Mouse (Mus musculus): Measurements from ENCODE around the gene Col18a1. TPM values are rescaled to one million over a fixed set of nuclear protein-coding genes. Genes with fewer than 3 reads are reported as not detected.

Gene Col18a1
- total RNA-seq (2021) = 10 to 100 TPM; 96.8 to 99.4 TPM
- long read RNA-seq, experiment 1, full-length matches to known transcripts = 32 of 138 reads
- long read RNA-seq, experiment 1, partial matches to known transcripts = 59 of 138 reads
- long read RNA-seq, experiment 1, other reads (novel, unspliced or antisense) = 47 of 138 reads
- long read RNA-seq, experiment 2, full-length matches to known transcripts = 65 of 255 reads
- long read RNA-seq, experiment 2, partial matches to known transcripts = 110 of 255 reads
- long read RNA-seq, experiment 2, other reads (novel, unspliced or antisense) = 80 of 255 reads

DNA sequence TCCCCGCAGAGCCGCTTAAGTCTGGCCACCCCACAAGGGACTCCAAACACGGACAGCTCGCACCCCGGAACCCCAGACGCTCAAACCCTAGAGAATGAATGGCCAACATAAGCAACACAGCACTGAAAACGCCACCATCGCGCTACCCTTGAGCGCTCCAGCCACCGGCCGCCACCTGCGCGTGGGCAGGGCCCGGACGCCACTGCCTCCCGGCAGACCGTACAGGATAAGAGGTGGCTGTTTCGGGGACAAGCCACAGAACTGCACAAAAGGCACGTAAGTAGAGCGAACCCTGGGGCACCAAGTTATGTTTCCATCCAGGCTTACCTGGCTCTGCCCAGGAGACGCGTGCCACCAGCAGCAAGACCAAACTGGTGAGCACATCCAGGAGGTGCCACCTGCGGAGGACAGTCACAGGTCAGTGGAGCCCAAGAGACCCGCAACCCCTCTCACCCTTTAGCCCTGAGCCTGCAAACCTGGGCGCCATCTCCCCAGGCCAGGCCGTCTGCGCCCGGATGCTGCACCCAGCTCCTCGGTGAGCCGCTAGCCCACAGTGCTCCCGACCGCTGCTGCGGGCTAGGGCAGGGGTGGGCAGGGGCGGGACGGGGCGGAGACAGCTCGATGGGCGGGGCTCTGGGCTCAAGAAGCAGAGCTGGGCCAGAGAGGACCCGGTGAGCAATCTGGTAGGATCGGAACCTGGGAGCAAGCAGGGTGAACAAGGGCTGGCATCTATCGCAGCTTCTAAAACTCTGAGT, at the start of gene Col18a1:
Gene Col18a1 (minus strand): TSS at position 586 of the 755 bp plus-strand sequence.
- no peak for DNase-seq (ENCODE audit: low spot score in 2 of 2)

DNA sequence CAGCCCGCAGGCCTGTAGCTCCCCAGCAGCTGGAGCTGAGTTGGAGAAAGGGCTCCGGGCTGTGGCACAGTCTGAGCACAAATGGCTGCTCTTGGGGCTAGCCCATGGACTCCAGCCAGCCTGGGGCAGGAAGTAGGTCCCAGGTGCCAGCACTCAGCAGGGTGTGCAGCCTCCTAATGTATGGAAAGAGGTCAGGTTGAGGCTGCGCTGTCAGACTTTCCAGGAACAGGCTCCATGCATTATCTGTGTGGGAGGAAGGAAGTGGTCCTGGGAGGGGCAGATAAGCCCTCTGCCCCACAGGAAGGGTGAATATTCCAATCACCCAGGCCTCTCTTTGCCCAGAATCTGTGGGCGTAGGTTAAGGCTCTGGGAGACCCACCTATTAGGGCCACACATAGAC, 49.3 kb upstream of the Col18a1 start:
- DNase-seq (ENCODE audit: low spot score in 2 of 2) = no peak

DNA sequence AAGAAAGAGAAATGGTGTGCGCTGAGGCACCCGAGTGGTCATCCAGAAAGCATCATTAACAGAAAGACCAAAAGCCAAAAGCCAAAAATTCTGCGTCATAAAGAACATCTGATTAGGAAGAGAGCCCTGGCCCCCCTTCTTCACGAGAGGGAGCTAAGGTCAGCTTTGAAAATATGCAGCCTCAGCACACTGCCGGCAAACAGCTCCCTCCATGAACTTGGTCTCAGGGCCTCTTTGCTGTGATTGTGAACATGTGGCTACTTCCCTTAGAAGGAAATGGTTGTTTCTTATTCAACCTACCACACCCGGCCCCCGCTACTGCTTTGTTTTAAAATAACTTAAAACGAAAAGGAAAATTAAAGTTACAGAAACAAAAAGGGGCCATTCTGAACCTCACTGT, 48.2 kb upstream of the Col18a1 start:
- no peak for DNase-seq (ENCODE audit: low spot score in 2 of 2)

DNA sequence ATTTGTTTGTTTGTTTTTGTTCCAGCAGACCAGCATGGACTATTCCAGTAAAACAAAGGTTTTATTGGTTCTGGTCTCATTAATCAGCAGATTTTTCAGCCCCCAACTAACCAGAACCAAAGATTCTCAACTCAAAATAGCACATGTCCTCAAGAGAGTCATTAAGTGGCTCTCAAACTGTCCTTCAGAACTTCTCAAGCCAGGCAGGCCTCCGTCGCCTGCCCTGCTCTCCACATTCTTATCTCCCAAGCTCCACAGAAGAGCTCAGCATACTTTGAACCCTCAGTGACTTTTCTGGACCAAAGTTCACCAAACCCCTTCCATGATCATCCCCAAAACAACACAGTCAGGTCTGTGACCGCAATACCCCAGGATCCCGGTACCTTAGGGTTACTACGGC, 47.1 kb upstream of the Col18a1 start:
- DNase-seq (ENCODE audit: low spot score in 2 of 2) = no peak

DNA sequence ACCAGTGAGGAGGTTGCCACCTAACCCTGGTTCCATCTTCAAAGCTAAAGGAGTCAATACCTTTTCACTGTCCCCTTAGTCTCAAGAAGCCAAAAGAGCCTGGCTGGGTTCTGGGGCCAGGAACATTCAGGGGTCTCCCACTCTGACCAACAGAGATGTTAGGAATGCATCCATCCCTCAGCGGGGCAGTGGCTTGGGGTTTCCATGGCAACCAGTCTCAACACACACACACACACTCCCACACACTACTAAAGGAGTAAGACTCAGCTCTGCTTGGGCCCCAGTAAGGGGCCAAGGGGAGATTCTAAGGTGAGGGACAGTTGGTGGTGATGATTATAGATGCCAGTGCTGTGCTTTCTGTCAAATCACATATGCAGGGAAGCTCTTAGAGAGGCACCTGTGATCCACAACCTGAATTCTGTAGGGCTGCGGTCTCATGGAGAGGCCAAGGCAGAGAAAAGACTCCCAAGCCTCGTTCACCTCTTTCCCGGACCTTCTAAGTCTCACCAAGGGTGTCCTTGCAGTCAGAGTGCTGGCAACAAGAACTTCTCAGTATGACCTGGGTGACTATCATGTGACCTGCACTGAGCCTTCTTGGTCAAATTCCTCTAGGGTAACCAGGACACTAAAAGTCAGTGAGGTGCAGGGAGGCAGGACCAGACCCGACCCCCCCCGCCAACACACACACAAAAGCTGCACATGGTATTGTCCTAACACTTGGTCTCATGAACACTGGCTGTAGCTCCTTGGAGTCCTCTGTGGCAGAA, 46.2 kb upstream of the Col18a1 start:
- no peak for DNase-seq (ENCODE audit: low spot score in 2 of 2)

DNA sequence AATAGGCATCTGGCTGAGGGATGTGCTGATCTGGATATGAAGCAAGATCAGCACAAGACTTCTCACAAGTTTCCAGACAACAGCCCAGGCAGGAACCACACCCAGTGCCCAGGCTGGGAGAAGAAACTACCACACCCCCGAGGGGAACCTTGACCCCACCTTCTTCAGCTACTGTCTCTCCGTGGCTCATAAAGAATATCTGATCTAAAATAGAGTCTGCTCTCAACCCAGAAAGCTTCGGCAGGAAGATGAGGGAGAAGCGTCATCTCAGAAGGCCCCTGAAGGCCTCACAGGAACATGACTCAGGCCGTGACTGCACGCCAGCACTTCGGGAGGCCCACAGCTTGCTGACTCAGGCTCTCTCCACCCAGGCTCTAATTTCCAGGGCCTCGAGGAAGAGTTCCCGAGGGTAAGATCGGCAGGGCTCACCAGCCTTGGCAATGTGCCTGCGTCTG, 44.8 kb upstream of the Col18a1 start:
- peak; percentile 12 to 54 for DNase-seq (ENCODE audit: low spot score in 2 of 2)

DNA sequence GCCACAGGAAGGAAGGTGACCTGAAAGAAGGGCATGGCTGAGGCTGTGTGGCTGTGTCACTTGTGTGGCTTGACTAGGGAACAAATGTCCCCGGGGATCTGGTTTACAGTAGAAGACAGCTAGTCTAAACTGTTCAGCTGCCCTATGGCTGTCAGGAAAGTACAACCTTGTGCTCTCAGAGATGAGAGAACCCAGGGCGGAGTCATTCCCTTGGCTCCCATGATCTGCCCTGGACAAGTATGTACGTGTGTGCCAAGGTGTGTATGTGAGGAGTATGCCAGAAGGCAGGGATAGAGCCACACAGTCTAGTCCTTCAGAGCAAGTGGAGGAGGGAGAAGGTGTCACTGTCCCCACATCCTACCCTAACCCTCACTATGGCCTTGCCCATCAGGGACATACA, 44.3 kb upstream of the Col18a1 start:
- no peak for DNase-seq (ENCODE audit: low spot score in 2 of 2)

DNA sequence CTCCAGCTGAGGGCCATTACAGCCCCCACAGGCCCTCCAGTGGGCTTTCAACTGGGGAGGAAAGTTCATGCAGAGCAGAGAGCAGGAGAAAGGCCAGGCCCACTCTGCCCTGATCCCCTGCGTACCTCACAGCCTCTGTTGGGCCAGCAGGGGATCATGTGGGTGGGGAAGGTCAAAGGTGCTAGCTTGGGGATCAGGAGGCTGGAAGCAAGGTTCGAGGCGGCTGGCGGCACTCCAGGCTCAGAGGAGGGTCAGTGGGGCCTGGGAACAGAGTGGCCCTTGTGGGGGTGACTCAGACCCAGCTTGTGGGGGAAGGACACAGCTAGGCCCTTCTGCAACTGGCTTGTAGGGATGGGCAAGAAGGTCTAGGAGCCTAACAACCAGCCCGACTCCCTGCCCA, 42.9 kb upstream of the Col18a1 start:
- DNase-seq (ENCODE audit: low spot score in 2 of 2) = no peak

DNA sequence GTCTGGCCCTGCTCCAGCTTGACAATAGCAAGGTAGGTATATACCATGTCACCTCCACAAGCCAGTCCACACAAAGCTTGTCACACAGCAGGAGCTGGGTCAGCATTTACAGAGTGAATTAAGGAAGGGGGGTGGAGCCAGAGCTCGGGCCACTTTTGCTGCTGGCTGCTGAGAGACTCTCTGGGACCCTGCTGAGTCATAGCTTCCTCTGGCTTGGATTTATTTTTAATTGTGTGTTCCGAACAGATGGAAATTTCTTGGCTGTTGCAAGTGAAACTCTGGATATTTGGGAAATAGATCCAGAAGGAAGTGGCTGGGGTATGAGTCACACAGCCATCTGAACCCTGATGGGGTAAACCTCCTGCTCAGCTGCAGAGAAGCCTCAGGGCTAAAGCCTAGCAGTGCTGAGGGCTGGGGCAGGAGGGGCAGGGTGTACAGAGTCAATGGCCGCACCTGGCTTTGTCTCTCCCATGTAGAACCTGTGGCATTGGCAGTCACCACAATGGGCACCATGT, 40.3 kb upstream of the Col18a1 start:
- DNase-seq (ENCODE audit: low spot score in 2 of 2) = no peak

DNA sequence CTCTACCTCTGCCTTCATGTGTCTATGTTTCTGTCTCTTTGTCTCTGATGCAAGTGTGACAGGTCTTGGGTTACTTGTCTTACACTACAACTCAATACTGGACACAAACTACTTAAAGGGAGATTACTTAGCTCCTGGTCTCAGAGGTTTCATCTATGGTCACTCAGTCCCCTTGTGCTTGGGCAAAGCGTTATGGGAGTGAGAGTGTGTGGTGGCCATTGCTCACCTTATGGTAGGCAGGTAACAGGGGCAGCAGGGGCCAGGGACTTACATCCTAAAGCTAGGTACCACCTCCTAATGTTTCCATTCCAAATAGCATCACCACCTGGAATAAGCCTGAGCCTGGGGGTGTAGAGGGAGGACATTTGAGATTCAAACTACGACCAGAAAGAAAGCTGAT, 39.8 kb upstream of the Col18a1 start:
- DNase-seq (ENCODE audit: low spot score in 2 of 2) = no peak

DNA sequence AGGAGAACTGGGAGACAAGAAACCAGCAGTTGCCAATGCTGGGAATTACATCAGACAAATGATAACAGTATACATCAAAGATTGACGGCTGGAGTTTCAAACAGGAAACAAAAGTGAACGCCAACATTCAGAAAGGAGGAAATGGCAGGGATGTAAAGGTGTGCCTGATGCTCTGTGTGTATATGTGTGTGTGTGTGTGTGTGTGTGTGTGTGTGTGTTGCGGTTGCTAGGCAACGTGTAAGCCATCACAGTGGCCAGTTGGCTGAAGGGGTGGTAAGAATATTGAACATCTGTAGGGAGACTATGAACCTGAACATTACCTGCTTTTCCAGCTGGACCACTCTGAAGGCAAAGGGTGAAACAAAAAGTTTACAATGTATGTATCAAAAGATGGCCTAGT, 37.6 kb upstream of the Col18a1 start:
- DNase-seq (ENCODE audit: low spot score in 2 of 2) = no peak

DNA sequence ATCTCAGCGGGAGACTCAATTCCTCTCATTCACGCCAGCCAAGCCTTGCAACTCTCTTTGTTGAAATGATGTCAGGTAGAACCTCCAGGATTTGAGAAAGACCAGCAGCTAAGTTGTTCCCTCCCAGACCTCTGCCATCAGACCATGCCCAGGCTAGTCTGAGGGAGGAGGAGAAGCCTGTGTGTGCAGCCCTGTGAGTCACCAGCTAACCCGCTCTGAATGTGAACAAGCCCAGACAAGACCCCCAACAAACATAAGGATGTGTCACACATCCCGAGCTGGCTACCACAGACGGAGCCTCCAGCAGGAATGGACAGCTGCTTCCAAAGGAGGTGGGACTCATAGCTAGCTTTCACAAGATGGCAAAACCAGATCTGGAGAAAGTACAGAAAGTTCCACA, 35.6 kb upstream of the Col18a1 start:
- no peak for DNase-seq (ENCODE audit: low spot score in 2 of 2)

DNA sequence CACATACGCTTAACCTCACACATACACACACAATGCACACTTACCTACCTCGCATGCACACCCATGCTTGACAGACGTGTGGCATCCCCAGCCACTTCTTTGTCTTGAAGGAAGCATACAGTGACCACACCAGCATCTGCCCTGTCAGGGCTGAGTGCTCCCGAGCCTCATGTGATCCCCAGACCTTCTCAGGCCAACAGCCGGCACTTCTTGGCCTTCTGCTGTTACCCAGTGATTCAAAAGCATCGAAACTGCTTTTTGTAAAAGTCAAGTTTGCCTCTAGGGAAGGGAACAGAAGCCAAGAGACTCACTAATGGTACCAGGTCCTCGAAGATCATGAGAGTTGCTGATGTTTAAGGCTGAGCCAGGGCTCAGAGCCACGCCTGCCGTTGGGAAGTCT, 33.9 kb upstream of the Col18a1 start:
- no peak for DNase-seq (ENCODE audit: low spot score in 2 of 2)

DNA sequence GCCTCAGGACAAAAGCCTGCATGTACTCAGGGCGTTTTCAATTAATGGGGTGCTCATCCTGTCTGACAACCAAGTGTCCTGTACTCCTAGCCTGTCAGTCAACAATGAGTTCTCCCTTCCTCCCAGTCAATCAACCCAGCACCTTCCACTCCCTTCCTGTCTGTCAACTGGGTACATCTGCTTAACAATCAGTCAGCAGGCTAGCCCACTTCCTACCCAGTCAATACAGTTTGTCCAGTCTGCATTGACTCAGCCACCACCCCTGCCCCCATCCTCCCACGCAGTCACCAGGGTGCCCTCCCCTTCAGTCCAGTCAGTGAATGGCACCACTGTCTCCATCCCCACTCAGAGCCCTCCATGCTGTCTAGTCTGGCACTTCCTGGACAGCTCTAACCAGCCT, 32.9 kb upstream of the Col18a1 start:
- no peak for DNase-seq (ENCODE audit: low spot score in 2 of 2)

DNA sequence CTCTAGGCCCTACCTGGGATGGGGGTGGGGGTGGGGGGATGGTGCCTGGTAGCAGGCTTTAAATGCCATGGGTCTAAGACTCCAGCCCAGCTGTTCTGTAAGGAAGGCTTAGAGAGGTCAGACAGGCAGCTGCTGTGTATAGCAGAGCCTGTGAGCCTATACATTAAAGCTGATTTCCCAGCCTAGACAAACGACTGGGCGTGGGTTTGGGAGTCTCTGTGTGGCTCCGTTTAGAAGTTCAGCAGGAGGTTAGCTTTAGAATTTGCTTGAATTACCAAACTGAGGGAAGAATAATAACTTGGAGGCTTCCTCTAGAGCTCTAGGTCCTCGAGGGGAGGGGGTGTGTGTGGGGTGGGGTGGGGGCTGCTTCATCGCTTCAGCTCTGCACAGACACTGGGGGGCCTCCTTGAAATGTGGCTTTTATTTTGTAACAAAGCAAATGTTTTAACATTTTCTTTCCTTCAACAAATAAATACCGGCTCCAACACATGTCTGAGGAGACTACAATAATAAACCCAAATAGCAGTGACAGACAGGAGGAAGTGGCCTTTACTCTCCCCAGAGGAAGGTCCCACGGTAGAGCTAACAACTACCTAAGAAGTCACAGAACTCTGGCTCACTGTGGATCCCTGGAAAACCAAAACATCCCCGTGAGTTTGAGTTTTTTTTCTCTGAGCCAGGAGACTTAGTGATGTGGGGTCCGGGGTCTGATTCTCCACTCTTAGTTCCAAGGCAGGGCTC, 31.3 kb upstream of the Col18a1 start:
- DNase-seq (ENCODE audit: low spot score in 2 of 2) = no peak

DNA sequence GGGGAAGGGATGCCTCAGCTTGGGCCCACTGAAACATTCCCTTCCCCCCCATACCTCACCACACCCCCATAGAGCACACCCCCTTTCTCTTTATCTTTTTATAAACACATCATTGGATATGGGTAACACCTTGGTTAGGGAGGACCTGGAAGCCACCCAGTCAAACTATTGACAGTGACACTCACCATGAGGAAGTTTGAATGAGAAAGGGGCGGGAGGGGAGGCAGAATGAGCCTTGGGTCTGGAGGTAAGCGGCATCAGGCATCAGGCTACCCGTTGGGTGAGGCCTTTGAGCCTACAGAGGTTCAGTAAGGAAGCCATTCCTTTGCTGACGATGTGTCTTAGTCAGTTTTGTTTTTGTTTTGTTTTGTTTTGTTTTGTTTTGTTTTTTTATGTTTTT, 30.3 kb upstream of the Col18a1 start:
- DNase-seq (ENCODE audit: low spot score in 2 of 2) = no peak

DNA sequence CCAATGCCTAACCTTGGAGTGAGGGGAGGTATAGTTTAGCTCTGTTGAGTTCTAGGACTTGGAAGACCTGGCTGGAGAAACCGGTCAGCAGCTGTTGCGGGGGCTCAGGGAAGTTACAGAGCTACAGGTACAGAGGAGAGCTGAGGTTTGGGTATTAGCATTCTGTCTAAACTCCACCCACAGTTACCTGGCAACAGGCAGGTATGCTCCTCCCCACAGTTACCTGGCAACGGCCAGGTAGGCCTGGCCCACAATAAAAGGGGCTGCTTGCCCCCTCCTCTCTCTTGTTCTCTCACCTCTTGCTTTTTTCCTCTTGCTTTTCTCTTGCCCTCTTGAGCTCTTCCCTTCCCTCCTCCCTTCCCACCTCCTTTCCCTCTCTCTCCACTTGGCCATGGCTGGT, 29.8 kb upstream of the Col18a1 start:
- DNase-seq (ENCODE audit: low spot score in 2 of 2) = no peak

DNA sequence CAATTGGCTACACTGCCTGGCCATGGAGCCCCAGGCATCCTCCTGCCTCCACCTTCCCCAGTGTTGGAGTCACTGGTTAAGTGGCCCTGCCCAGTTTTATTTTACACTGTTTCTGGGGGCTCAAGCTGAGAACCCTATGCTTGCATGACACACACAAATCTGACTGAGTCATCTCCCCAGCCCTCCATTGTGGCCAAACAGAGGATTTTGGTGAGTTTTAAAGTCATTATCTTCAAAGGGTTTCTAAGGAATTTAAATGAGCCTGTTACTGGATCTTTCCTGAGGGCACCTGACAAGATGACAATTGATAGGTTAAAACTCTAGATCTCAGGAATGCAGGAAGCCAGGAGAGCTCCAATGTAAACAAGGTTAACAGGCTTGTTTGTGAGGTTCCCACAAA, 27.1 kb upstream of the Col18a1 start:
- no peak for DNase-seq (ENCODE audit: low spot score in 2 of 2)

DNA sequence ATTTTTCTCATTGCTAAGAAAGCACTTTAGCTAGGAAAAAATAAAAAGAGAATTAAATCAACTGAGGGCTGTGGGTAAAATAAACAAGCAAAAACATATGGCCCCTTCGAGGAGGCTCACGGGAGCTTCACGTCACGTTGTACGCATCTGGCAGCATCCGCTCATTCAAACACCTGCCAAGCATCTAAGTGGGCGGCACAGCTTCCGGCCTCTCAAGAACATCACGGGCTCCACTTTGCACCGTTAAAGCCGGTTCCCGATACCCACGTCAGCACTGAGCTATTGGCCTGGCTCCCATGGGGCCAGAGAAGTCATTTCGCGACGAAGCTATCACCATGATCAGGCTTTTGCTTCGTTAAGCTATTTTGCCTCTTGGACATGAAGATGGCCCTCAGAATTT, 26.4 kb upstream of the Col18a1 start:
- DNase-seq (ENCODE audit: low spot score in 2 of 2) = no peak

DNA sequence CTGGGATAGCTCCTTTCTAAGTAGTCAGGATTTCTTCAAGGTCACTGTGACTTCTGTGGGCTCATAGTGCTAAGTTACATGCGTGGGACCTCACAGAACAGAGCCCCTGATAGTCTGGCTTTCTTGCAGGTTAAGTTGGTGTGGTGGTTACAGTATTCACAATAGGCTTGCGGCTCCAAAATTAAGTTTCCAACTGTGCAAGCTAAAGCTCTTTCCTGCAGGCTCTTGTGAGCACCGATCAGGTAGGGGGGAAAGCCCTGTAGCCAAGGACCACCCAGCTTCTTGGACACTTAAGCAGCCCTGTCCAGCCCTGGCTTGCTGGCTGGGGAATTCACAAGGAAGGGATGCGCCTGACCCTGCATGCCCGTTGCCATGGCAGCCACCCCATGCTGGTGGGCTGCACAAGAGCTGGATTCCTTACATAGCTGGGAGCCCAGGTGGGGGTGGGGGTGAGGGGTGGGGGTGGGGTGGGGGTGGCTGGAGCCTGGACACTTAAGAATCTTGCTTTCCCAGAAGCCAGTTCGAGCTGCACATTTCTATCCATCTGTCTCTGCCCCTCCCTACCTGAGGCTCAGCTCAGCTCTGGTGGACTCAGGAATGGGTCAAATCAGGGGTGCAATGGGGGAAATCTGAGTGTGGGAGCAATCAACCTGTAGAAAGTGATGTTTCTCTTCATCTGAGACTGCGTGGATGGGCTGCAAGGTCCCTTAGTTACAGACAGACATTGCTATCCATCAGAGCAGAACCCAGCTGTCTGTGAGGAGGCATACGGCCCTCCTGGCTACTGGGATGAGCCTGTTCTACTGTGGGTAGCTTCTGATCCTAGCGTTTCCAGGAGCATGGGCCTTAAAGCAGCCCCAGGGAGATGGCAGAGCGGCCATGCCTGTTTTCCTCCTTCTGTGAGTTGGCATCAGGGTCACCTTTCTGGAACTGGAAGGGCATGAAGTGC, 24.9 kb upstream of the Col18a1 start:
- DNase-seq (ENCODE audit: low spot score in 2 of 2) = no peak
